Mouse (Mus musculus) gastrocnemius, postnatal 4 days (tissue): ENCODE results near the gene Trim15. TPM values are rescaled to one million over a fixed set of nuclear protein-coding genes. Genes with fewer than 3 reads are reported as not detected.

Source experiments
- DNase-seq, 2 experiments: peaks; one replicate each; pipeline ENCODE4 v3.0.0; 2021 to 2022; ENCODE audit warnings: low spot score in 2 of 2, mixed read lengths in 2 of 2
- total RNA-seq, 2 experiments: library from RNA; stranded (reverse); gene quantifications; 2 replicates each; pipeline ENCODE4 v1.2.3; 2021

Gene Trim15
- total RNA-seq, 2 experiments from 2014 or later = not detected

DNA sequence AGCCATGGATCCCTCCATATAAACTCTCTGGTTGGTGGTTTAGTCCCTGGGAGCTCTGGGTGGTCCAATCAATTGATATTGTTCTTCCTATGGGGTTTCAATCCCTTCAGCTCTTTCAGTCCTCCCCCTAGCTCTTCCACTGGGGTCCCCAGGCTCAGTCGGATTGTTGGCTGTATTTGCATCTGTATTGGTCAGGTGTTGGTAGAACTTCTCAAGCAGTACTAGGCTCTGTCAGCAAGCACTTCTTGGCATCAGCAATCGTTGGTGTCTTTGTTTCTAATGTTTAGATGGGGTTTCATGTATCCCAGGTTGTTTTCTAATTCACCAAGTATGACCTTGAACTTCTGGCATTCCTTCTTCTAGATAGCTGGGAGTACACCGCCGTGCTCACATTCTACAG is 34.3 kb downstream of the Trim15 start:
- DNase-seq = no peak

DNA sequence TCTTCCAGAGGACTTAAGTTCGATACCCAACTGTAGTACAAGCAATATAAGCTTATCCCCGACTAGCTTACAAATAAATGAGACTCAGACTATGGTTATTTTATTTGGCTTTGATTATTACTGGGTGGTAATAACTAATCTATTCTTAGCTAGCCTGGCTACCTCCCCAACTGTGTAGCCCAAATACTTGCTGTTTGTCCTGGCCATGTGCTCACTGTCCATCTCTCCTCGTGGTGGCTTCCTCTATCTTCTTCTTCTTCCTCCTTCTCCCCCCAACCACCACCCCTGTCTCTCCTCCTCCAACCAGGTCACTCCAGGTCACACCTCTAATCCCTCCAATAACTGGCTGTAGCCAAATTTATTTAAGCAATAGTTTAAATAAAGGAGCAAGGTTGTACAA is 36.5 kb downstream of the Trim15 start:
- no peak for DNase-seq

DNA sequence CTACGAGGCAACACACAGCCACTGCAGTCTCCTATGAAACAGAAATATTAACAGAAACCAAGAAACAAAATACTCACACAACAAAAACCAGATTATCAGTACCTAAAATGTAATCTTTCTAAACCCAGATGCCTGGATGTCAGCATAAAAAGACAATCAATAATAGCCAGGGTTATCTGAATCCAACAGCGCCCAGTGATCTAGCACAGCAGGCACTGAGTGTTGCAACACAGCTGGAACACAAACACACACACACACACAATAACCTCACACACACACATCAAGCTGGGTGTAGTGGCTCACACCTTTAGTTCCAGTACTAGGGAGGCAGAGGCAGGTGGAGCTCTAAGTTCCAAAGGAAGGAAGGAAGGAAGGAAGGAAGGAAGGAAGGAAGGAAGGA is 38.5 kb downstream of the Trim15 start:
- DNase-seq = no peak

DNA sequence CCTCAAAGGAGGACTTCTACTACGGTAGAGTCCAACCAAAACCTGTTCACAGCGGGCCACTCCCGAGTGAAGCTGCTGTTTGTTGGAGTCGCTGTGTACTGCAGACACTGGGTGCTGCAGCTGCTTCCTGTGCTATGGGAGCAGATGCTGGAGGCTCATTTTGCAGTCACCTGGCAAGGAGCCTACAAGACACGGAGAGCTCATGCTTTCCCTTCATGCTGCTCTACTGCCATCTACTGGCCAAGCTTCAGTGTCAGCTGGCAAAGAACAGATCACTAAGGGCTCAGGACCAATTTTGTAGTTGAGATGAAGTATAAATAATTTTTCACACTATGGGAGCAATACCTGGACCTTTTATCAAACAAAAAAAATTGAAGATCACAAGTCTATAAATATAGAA is 41.0 kb downstream of the Trim15 start:
- peak; percentile 67 to 89 for DNase-seq

DNA sequence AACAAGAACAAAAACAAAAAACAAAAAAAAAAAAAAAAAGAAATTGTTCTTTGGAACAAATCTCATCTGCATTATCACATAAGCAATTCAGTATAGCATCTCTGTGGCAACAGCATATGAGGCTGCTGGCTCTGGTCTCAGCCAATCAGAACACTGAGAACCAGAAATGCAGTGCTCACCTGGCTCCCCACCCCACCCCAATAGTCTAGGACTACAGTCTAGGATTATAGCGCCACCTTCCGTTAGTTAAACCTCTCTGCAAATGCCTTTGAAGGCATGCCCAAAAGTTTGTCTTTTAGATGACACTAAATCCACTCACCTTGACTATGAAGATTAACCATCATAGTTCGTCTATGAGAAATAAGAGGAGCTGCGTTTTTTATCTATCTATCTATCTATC is 41.5 kb downstream of the Trim15 start:
- DNase-seq = no peak

DNA sequence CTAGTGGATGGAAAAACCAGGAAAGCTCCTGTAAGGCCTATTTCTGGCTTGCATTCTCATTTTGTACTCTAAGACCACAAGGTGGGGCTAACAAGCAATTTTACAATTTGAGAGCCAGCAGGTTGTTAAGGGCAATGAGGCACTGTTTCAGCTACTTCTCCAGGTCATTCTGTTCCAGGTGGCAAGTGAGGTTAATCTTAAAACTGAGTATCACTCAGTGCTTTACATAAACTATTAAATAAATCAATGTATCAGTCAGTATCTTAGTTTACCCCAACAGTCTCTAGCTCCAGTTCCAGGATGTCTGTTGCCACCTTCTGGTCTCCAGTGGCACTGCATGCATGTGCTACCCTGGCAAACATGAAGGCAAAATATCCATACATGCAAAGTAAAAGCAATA is 43.0 kb downstream of the Trim15 start:
- peak in 1 of 2 experiments; percentile 44 for DNase-seq

DNA sequence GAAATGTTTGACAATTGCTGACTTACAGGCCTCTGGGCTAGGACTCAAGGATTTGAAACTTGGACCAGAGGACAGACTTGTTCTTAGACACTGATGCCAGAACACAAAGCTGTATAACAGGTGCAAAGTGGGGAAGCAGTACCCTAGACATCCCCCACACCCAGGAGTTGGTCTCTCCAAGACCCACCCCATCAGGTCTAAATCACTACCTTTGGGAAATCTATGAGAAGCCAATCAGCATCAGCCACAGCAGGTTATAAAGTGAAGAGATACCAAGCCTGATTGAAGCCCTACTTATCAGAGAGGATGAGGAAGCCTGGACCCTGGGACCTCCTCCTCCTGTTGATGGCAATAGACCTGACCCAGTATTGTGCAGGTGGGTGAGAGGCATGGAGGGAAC is 55.1 kb downstream of the Trim15 start, which contains the start of gene H2-M10.6:
H2-M10.6 (plus strand) TSS at position 301 of the 400 bp plus-strand sequence.
- no peak for DNase-seq

Other genes with a start within 250 kb of the Trim15 start
- not detected for gene H2-M9, start 224.5 kb downstream of the Trim15 start, total RNA-seq
- gene H2-M1, start 195.0 kb downstream of the Trim15 start, total RNA-seq = not detected
- not detected for gene H2-M10.5, start 94.3 kb downstream of the Trim15 start, total RNA-seq
- not detected for gene H2-M10.6, start 55.0 kb downstream of the Trim15 start, total RNA-seq
- 10 to 100 TPM; 24.3 to 25.6 TPM for gene Trim26, start 30.1 kb downstream of the Trim15 start, total RNA-seq
- gene Trim10, start 2.4 kb upstream of the Trim15 start, total RNA-seq = under 1 TPM; 0.20 to 0.80 TPM
- gene Trim40, start 22.9 kb upstream of the Trim15 start, total RNA-seq = not detected
- not detected for gene Trim31, start 30.9 kb upstream of the Trim15 start, total RNA-seq
- gene Rnf39, start 75.7 kb upstream of the Trim15 start, total RNA-seq = under 1 TPM in 1 of 2 experiments, not detected in 1; 0.29 TPM
- 10 to 100 TPM; 66.6 to 72.8 TPM for gene Ppp1r11, start 84.5 kb upstream of the Trim15 start, total RNA-seq
- gene Znrd1, start 91.3 kb upstream of the Trim15 start, total RNA-seq = 10 to 100 TPM; 29.2 to 32.9 TPM
- 1 to 10 TPM; 7.1 to 9.2 TPM for gene Znrd1as, start 91.4 kb upstream of the Trim15 start, total RNA-seq
- not detected for gene 2410137M14Rik, start 114.0 kb upstream of the Trim15 start, total RNA-seq
- gene H2-M5, start 122.3 kb upstream of the Trim15 start, total RNA-seq = under 1 TPM; 0.23 to 0.25 TPM
- 10 to 100 TPM in 1 of 2 experiments, 1 to 10 TPM in 1; 8.7 to 10.1 TPM for gene Zfp57, start 134.0 kb upstream of the Trim15 start, total RNA-seq
- not detected for gene Mog, start 156.2 kb upstream of the Trim15 start, total RNA-seq
- 10 to 100 TPM; 24.2 to 25.4 TPM for gene Gabbr1, start 178.8 kb upstream of the Trim15 start, total RNA-seq
- gene Olfr90, start 221.3 kb upstream of the Trim15 start, total RNA-seq = not detected
- gene Olfr91, start 231.1 kb upstream of the Trim15 start, total RNA-seq = not detected